Mouse (Mus musculus): ENCODE results near the gene Gm10717.
"Not testable (repeated sequence)": the region's sequence is repeated elsewhere in the genome, so short reads cannot be mapped to it uniquely, and the experiment has no call there.

- not testable (repeated sequence) for TF ChIP-seq GATA1 (IDR thresholded peaks at IDR 0.05; ENCODE audit: borderline replicate concordance, low read length); FLI1 (IDR thresholded peaks at IDR 0.05; ENCODE audit: low read length)
Observed at GRCm38 (mm10) chr9:3012054-3012621, 13.1 kb upstream of the Gm10717 start.

Measured in megakaryocyte, embryonic 14.5 days (primary cell).